Mouse (Mus musculus) brown adipose tissue, adult 24 weeks (tissue): ENCODE data around the gene Olfr718-ps1. TPM values are rescaled to one million over a fixed set of nuclear protein-coding genes. Genes with fewer than 3 reads are reported as not detected.
"Not testable (repeated sequence)": the region's sequence is repeated elsewhere in the genome, so short reads cannot be mapped to it uniquely, and the experiment has no call there.

Source experiments
- H3K27ac ChIP-seq: fragments of 200-500 bp; replicated peaks from 2 replicates; pipeline ENCODE4 v1.5.1; 2012; ENCODE audit warnings: low read depth, mild to moderate bottlenecking, low read length
- H3K4me1 ChIP-seq: fragments of 200-500 bp; 2 replicates; pipeline ENCODE4 v1.6.1; 2012; ENCODE audit warnings: low read length, mixed read lengths; ENCODE audit not compliant: control insufficient read depth, insufficient read depth, insufficient read length
- H3K4me3 ChIP-seq: fragments of 200-500 bp; 2 replicates; pipeline ENCODE4 v1.5.1; 2012; ENCODE audit warnings: low read depth, mild to moderate bottlenecking, low read length, moderate library complexity; ENCODE audit not compliant: insufficient read depth
- polyA plus RNA-seq: library from polyadenylated mRNA; stranded (reverse); fragments of >200 nt; gene quantifications from 2 replicates; pipeline ENCODE4 v1.2.4, GENCODE M21; 2012; ENCODE audit not compliant: missing spikeins, insufficient read depth, insufficient read length

Gene Olfr718-ps1
- polyA plus RNA-seq = not detected in 2 replicates

DNA sequence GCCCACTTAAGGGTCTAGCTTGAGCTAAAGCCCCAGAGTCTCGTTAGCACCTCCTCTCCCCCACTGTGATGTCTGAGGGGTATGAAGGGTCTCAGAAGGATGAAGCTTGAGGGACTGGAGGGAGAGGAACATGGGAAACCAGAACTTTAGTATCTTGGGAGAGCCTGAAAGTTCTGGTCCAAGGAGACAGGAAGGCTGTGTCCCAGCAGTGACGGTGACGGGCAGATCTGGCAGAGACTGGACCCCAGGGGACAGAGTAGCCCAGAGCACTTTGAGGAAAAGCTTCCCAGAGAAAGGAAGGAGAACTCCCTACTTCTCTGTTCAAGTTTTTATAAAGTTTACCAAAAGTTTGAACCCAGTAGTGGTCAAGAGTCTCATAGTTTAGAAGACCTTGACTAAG lies at the start of gene Olfr718-ps1:
Gene Olfr718-ps1, minus strand, starts transcription at position 101 of the 400 bp plus-strand sequence.
- Histone ChIP-seq H3K27ac (no peak within 1 kb of the TSS), H3K4me3 (no peak within 1 kb of the TSS), H3K4me1 (no peaks in the 10 kb centered on the region)

DNA sequence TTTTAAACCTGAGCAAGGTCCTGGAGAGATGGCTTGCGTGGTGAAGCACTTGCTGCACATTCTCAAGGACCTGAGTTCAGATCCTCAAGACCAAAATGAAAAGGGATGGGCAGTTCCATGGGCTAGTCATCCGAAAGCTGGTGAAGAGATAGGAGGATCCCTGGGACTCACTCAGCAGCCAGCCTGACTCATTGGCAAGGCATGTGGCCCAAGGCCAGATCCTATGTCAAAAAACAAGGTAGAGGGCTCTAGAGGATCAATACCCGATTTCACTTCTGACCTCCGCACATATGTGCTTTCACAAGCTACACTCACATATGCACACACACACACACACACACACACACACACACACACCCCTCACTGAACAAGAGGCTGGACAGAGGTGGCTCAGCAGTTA lies 49.1 kb upstream of the Olfr718-ps1 start:
- Histone ChIP-seq H3K27ac (no peak overlapping the region), H3K4me1 (no peaks in the 10 kb centered on the region), H3K4me3 (no peak overlapping the region)

GRCm38 (mm10) chr5:143195166-143195565 lies 47.8 kb upstream of the Olfr718-ps1 start:
- Histone ChIP-seq H3K4me3 (no peak overlapping the region), H3K27ac (no peak overlapping the region), H3K4me1 (no peaks in the 10 kb centered on the region)

DNA sequence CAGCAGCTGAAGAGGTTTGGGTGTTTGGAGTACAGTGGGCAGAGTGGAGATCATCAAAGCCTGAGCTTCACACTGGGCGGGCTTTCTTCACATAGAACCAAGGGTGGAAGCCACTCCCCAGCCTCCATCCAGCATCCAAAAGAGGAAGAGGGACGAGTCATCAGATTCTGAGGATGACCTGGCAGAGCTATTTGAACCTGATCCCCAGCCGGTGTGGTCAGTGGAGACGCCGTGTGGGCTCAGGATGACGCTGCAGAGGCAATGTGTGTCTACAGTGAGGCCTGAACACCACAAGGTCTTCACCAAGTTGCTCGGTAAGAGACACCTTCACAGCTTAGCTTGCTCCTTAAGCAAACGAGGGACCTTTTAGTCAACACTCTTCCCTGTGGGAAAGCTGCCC lies 47.4 kb upstream of the Olfr718-ps1 start:
- H3K4me3 ChIP-seq, H3K27ac ChIP-seq, H3K4me1 ChIP-seq: not testable (repeated sequence)

GRCm38 (mm10) chr5:143192806-143193205 lies 45.4 kb upstream of the Olfr718-ps1 start:
- Histone ChIP-seq H3K4me3 (no peak overlapping the region), H3K27ac (no peak overlapping the region), H3K4me1 (no peaks in the 10 kb centered on the region)

GRCm38 (mm10) chr5:143188014-143188413 lies 40.6 kb upstream of the Olfr718-ps1 start:
- H3K27ac ChIP-seq, H3K4me1 ChIP-seq, H3K4me3 ChIP-seq: not testable (repeated sequence)

- Histone ChIP-seq H3K4me1 (no peaks in the 10 kb centered on the region; the same call in 1 of the 2 replicates), H3K4me3 (peak within 1 kb of the TSS; percentile 86), H3K27ac (peak within 1 kb of the TSS; percentile 32; the same call in 1 of the 2 replicates)
Observed at GRCm38 (mm10) chr5:143180255-143181076, 33.1 kb upstream of the Olfr718-ps1 start, which contains the start of the genes Rbak and Spdye4b. TSS of gene Rbak (minus strand) at chr5:143180775. TSS of gene Spdye4b (plus strand) at chr5:143181017.

DNA sequence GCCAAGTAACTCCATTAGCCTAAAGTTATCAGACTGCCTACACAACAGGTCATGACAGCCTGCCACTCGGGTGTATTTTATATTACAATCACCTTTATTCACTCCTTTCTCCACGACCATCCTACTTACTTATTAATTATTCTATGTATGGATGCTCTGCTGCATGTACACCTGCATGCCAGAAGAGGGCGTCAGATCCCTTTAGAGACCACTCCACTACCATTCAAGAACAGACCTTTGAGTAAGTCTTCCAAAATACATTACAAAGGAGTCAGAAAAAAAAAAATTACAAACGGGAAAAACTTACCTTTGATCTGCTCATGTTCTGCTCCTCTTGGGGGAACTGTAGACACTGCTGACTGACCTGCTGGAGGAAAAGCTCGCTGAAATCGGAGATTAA lies 31.8 kb upstream of the Olfr718-ps1 start:
- H3K4me1 ChIP-seq = no peaks in the 10 kb centered on the region; the same call in 1 of the 2 replicates
- H3K27ac ChIP-seq = no peak overlapping the region
- H3K4me3 ChIP-seq = no peak overlapping the region

DNA sequence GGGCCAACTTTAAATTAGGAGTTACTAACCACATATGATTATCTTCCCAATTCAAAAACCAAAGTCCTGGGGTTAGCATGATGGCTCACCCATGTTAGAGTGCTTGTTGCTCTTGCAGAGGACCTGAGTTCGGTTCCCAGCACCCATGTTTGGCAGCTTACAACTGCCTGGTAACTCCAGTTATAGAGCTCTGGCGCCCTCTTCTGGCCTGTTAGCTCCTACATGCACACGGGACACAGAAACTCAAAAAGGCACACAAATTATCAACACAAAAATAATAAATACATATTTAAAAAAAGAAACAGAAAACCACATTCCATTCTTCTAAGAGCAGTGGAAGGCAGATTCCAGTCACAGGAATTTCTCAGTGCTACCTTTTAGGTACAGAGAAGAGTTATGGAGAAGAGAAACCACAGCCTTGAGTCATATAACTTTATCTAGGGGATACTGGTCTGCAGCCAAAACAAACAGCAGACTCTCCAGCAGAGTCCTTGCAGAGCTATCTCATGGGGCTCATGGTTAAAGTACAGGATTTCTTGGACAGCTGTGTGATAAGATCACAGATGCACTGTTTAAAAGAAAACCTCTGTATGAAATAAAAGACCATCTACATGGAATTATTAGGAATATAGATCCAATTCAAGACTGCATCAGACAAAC lies 30.3 kb upstream of the Olfr718-ps1 start:
- no peak overlapping the region for H3K4me3 ChIP-seq
- no peaks in the 10 kb centered on the region; the same call in 1 of the 2 replicates for H3K4me1 ChIP-seq
- no peak overlapping the region for H3K27ac ChIP-seq

- Histone ChIP-seq H3K4me1 (no peaks in the 10 kb centered on the region; the same call in 1 of the 2 replicates), H3K27ac (no peak overlapping the region), H3K4me3 (no peak overlapping the region)
Observed at GRCm38 (mm10) chr5:143175970-143176369, 28.6 kb upstream of the Olfr718-ps1 start.

- Histone ChIP-seq H3K4me1 (0 out of 2 replicates have a peak, but pooled peaks cover 4% of the 10 kb centered on the region), H3K4me3 (no peak overlapping the region)
Observed at GRCm38 (mm10) chr5:143165508-143166070, 18.2 kb upstream of the Olfr718-ps1 start.

GRCm38 (mm10) chr5:143155534-143155933 lies 8.2 kb upstream of the Olfr718-ps1 start:
- no peak overlapping the region for H3K4me3 ChIP-seq
- H3K4me1 ChIP-seq = no peaks in the 10 kb centered on the region
- H3K27ac ChIP-seq = no peak overlapping the region

More at GRCm38 (mm10) chr5:143165508-143166070, 18.2 kb upstream of the Olfr718-ps1 start:
- no peak overlapping the region for H3K27ac ChIP-seq

- no peaks in the 10 kb centered on the region for H3K4me1 ChIP-seq
- H3K27ac ChIP-seq = no peak overlapping the region
- H3K4me3 ChIP-seq = no peak overlapping the region
Observed at GRCm38 (mm10) chr5:143153756-143154155, 6.4 kb upstream of the Olfr718-ps1 start.

- no peaks in the 10 kb centered on the region for H3K4me1 ChIP-seq
- no peak overlapping the region for H3K27ac ChIP-seq
- no peak overlapping the region for H3K4me3 ChIP-seq
Observed at GRCm38 (mm10) chr5:143150044-143150443, 2.7 kb upstream of the Olfr718-ps1 start.

- Histone ChIP-seq H3K27ac (no peak overlapping the region), H3K4me3 (no peak overlapping the region), H3K4me1 (no peaks in the 10 kb centered on the region)
Observed at GRCm38 (mm10) chr5:143149536-143149935, 2.2 kb upstream of the Olfr718-ps1 start.
